In the genomic region with DNA sequence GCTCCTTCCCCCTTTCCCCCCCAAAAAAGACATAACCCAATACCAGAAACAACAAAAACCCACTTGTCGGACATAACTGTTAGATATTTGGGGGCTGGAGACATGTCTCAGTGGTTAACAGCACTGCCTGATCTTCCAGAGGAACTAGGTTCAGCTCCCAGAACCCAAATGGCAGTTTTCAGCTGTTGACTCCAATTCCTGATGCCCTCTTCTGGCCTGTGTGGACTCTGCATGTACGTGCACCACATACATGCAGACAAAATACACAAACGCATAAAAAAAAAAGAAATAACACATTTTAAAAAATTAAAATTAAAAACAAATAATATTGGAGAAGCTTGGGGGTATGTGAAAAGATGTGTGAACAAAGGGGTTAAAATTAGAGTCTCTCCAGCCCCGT, we compare ENCODE assay signal across 9 mouse cellular contexts. TPM values are rescaled to one million over a fixed set of nuclear protein-coding genes. Genes with fewer than 3 reads are reported as not detected.
DNase-seq lines count a peak whose midpoint lies in the region; ATAC-seq and TF ChIP-seq lines count a peak whose summit lies in the region.
"Had no signal": no experiment of that assay in that cellular context is flagged by ENCODE, and none has a peak within 500 bp of the region (broad histone marks: within the 10 kb centered on the region; RNA-seq: fewer than 3 reads in every experiment).

No protein-coding gene starts in this region.

- no peak for TF ChIP-seq POLR2A in spleen, adult 2 months (IDR thresholded peaks at IDR 0.05; ENCODE audit: low read depth, low read length)
- TF ChIP-seq POLR2A in cortical plate, adult 2 months (IDR thresholded peaks at IDR 0.05; ENCODE audit: extremely low read depth, insufficient read depth, low read length), result no peak

- no peaks in the 10 kb centered on the region for H3K27me3 ChIP-seq in spleen, adult 2 months (ENCODE audit: control insufficient read depth, insufficient read depth, low read length)
- no peaks in the 10 kb centered on the region for H3K27me3 ChIP-seq in midbrain, embryonic 13.5 days
- H3K27me3 ChIP-seq: heart, embryonic 15.5 days had no signal

- no peak overlapping the region for H3K4me2 ChIP-seq in midbrain, embryonic 13.5 days (replicated peaks)
- H3K4me2 ChIP-seq: heart, embryonic 15.5 days had no signal

- H3K27ac ChIP-seq in spleen, adult 2 months (ENCODE audit: insufficient read depth, low read length), result no peak overlapping the region
- no peak overlapping the region for H3K27ac ChIP-seq in cortical plate, adult 2 months (ENCODE audit: insufficient read depth, low read length)
- no peak overlapping the region for H3K27ac ChIP-seq in midbrain, embryonic 13.5 days
- H3K27ac ChIP-seq: heart, embryonic 15.5 days had no signal

- no peaks in the 10 kb centered on the region for H3K4me1 ChIP-seq in spleen, adult 2 months (ENCODE audit: control insufficient read depth, insufficient read depth, insufficient read length)
- H3K4me1 ChIP-seq in cortical plate, adult 2 months (ENCODE audit: control insufficient read depth, insufficient read depth, low read length), result peaks cover 1% of the 10 kb centered on the region; the same call in 1 of the 2 replicates
- no peaks in the 10 kb centered on the region for H3K4me1 ChIP-seq in midbrain, embryonic 13.5 days (replicated peaks)
- H3K4me1 ChIP-seq: heart, embryonic 15.5 days had no signal

- H3K9me3 ChIP-seq in midbrain, embryonic 13.5 days, result no peaks in the 10 kb centered on the region
- H3K9me3 ChIP-seq: heart, embryonic 15.5 days had no signal

- no peak overlapping the region for H3K9ac ChIP-seq in midbrain, embryonic 13.5 days (replicated peaks)
- H3K9ac ChIP-seq: heart, embryonic 15.5 days had no signal

- intact Hi-C loops in gastrocnemius, postnatal 36 days (cut with DNase I), result no loop called here

- TF ChIP-seq CTCF in spleen, adult 2 months (IDR thresholded peaks at IDR 0.05; ENCODE audit: extremely low read depth, insufficient read depth, insufficient read length, insufficient replicate concordance), result peak; percentile 45; the same call in 1 of the 2 replicates
- peak; percentile 27; the same call in 1 of the 2 replicates for TF ChIP-seq CTCF in cortical plate, adult 2 months (IDR thresholded peaks at IDR 0.05; ENCODE audit: extremely low read depth, insufficient read depth, low read length)

- H3K4me3 ChIP-seq in spleen, adult 2 months (ENCODE audit: extremely low read depth, insufficient read depth, insufficient read length), result no peak overlapping the region
- no peak overlapping the region for H3K4me3 ChIP-seq in cortical plate, adult 2 months (ENCODE audit: insufficient read depth, low read length)
- no peak overlapping the region for H3K4me3 ChIP-seq in midbrain, embryonic 13.5 days (replicated peaks)
- H3K4me3 ChIP-seq: heart, embryonic 15.5 days had no signal

- WGBS in spleen, adult 2 months, result 89% methylated on average over 4 of the region's 4 CpGs
- WGBS in midbrain, embryonic 13.5 days, result 92% methylated on average over 4 of the region's 4 CpGs

- peaks cover 10% of the 10 kb centered on the region for H3K36me3 ChIP-seq in spleen, adult 2 months (ENCODE audit: control insufficient read depth, insufficient read depth, low read length)
- H3K36me3 ChIP-seq in midbrain, embryonic 13.5 days, result peaks cover 51% of the 10 kb centered on the region

- peak; percentile 13 for DNase-seq in gastrocnemius, adult 18-20 months (ENCODE audit: low spot score)
- no peak for DNase-seq in gastrocnemius, postnatal 36 days
- peak in 1 of 2 experiments; percentile 21 for DNase-seq in spleen, adult 2 months (ENCODE audit: low read depth in 1 of 2, low spot score in 2 of 2)
- no peak for DNase-seq in spleen, postnatal 4 days (ENCODE audit: low spot score in 2 of 2)
- DNase-seq in lung, postnatal 36 days, result peak; percentile 72
- no peak for DNase-seq in left cerebral cortex, adult 11 months (ENCODE audit: low spot score)

- ATAC-seq in midbrain, embryonic 13.5 days, result no peak

RNA-seq across cellular contexts. Expression of a gene that starts 54.5 kb away (rescaled TPM):
- 1 to 10 TPM; 4.3 to 9.6 TPM for total RNA-seq in gastrocnemius, adult 18-20 months (2021)
- 1 to 10 TPM; 4.2 to 5.5 TPM for total RNA-seq in gastrocnemius, postnatal 36 days (2021)
- 9.5 and 13.8 TPM in 2 replicates for polyA plus RNA-seq in spleen, adult 2 months (2012; rRNA removed)
- polyA plus RNA-seq in cortical plate, adult 2 months (2012; rRNA removed), result 25.7 and 26.2 TPM in 2 replicates
- polyA plus RNA-seq in midbrain, embryonic 13.5 days (2015; fragmentation: Nextera tagmentation; extraction: Ambion mirVana), result 27.6 and 29.1 TPM in 2 replicates

Comparison
In these comparisons a context has a peak if more than half of its experiments do, and no peak if none do; other contexts are left out.
1. DNase-seq: peak in gastrocnemius, adult 18-20 months (single experiment) and lung, postnatal 36 days (single experiment); none in gastrocnemius, postnatal 36 days (0 of 2), spleen, postnatal 4 days (0 of 2) and left cerebral cortex, adult 11 months (single experiment).